Mouse (Mus musculus) G1E (cell line): ENCODE measurements around the gene Myo6. TPM values are rescaled to one million over a fixed set of nuclear protein-coding genes. Genes with fewer than 3 reads are reported as not detected.

Experiments used
- ATAC-seq: 2 replicates; pipeline ENCODE4 v1.8.0; 2016; ENCODE audit warnings: mild to moderate bottlenecking; ENCODE audit not compliant: insufficient number of reproducible peaks, poor library complexity, low FRiP score, severe bottlenecking; ENCODE audit errors: extremely low read depth
- DNase-seq: peaks from one replicate; pipeline ENCODE4 v3.0.0; 2012; ENCODE audit warnings: low spot score
- H3K27me3 ChIP-seq: 2 replicates; pipeline ENCODE4 v1.6.1; 2012; ENCODE audit warnings: mild to moderate bottlenecking, low read length, inconsistent platforms; ENCODE audit not compliant: insufficient read depth
- H3K36me3 ChIP-seq: replicated peaks from 2 replicates; pipeline ENCODE3; 2012; ENCODE audit warnings: mild to moderate bottlenecking, inconsistent platforms
- H3K4me1 ChIP-seq: 2 replicates; pipeline ENCODE4 v1.6.1; 2012; ENCODE audit warnings: low read depth, low read length, inconsistent platforms, mixed read lengths; ENCODE audit not compliant: insufficient read depth
- H3K4me3 ChIP-seq: 2 replicates; pipeline ENCODE4 v1.5.1; 2012; ENCODE audit warnings: low read depth, mild to moderate bottlenecking, inconsistent platforms, low read length, moderate library complexity, mixed read lengths
- H3K9me3 ChIP-seq: replicated peaks from 2 replicates; pipeline ENCODE4 v1.6.1; 2012; ENCODE audit warnings: inconsistent platforms
- CTCF ChIP-seq: IDR thresholded peaks from 2 replicates; pipeline ENCODE4 v1.5.1; 2012; ENCODE audit warnings: low read depth, low read length, inconsistent platforms, mixed read lengths
- GATA1 ChIP-seq: IDR thresholded peaks from 2 replicates; pipeline ENCODE4 v1.6.1; 2012; ENCODE audit warnings: borderline replicate concordance, low read length, inconsistent platforms, mixed read lengths
- GATA2 ChIP-seq: IDR thresholded peaks from 2 replicates; pipeline ENCODE4 v1.6.1; 2012; ENCODE audit warnings: low read depth, low read length, inconsistent platforms, borderline replicate concordance
- POLR2AphosphoS5 ChIP-seq: IDR thresholded peaks from 2 replicates; pipeline ENCODE4 v1.6.1; 2012; ENCODE audit warnings: low read depth, low read length, inconsistent platforms; ENCODE audit not compliant: insufficient replicate concordance
- TAL1 ChIP-seq: conservative IDR thresholded peaks from 2 replicates; pipeline ENCODE4 v1.6.1; 2012; ENCODE audit warnings: low read depth, low read length, inconsistent platforms, mixed read lengths
- polyA plus RNA-seq: library from polyadenylated mRNA; stranded (reverse); fragments of >175 nt; gene quantifications from 2 replicates; pipeline ENCODE4 v1.2.3, GENCODE M21; 2012
- total RNA-seq, 2 experiments: library from RNA; stranded (forward) in 1 of 2; stranded (reverse) in 1 of 2; fragments of 200-1000 nt in 1 of 2; fragments of >200 nt in 1 of 2; fragmentation: Nextera tagmentation in 1 of 2; gene quantifications; 2 replicates each; pipeline ENCODE4 v1.2.3; 2014 to 2017

Myo6 gene
- total and polyA plus RNA-seq, 3 experiments: 8.2 to 17.6 (median 13.5) TPM

DNA sequence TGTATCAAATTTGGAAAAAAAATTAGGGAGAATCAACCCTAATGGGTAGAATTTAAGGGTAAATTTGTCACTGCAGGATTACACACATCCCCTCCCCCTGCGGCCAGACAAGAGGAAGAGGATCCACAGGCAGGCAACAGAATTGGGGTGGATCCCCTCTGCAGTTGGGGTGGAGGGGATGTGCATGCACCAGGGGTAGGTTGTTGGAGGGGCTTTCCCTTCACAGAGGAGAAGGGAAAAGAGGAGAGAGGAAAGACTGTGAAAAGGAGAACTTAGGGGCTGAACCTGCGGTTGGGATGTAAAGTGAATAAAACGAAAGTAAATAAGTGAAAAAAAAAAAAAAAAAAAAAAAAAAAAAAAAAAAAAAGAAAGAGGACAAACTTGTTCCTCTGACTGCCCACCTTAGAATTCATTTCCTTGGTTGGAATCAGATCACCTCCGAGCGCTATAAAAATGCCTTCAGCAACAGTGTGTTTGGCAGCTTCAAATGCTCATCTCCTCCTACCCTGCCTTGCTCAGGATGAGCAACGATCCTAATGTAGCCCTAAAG lies 179.7 kb downstream of the Myo6 start:
- no peak for DNase-seq
- Histone ChIP-seq H3K4me3 (no peak overlapping the region), H3K9me3 (no peaks in the 10 kb centered on the region), H3K27me3 (no peaks in the 10 kb centered on the region), H3K36me3 (no peaks in the 10 kb centered on the region), H3K4me1 (peaks cover 5% of the 10 kb centered on the region)
- ATAC-seq: no peak
- TF ChIP-seq TAL1 (no peak), GATA2 (no peak), GATA1 (no peak), CTCF (no peak), POLR2AphosphoS5 (no peak)

DNA sequence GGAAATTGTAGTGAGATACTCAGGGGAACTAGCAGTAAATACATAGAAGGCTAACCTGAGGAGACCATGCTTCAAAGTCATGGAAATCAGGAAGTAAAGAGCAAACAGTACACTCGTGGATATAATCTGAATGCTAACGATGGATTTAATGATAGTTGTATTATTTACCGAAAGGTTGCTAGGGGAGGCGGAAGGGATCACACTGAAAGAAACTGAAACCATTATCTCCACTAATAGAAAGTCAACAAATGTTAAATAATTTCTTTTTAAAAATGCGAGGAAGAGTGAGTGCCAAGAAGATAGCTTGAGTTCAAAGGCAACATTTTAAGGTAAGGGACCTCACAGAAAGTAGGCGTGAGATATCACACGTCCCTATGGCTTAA lies 186.5 kb downstream of the Myo6 start:
- H3K36me3 ChIP-seq: no peaks in the 10 kb centered on the region
- H3K9me3 ChIP-seq: no peaks in the 10 kb centered on the region
- ATAC-seq: no peak
- H3K4me3 ChIP-seq: no peak overlapping the region
- TF ChIP-seq GATA2 (no peak), GATA1 (no peak), CTCF (no peak), TAL1 (no peak), POLR2AphosphoS5 (no peak)
- no peak for DNase-seq
- no peaks in the 10 kb centered on the region for H3K4me1 ChIP-seq
- peaks cover 3% of the 10 kb centered on the region; the same call in 1 of the 2 replicates for H3K27me3 ChIP-seq

DNA sequence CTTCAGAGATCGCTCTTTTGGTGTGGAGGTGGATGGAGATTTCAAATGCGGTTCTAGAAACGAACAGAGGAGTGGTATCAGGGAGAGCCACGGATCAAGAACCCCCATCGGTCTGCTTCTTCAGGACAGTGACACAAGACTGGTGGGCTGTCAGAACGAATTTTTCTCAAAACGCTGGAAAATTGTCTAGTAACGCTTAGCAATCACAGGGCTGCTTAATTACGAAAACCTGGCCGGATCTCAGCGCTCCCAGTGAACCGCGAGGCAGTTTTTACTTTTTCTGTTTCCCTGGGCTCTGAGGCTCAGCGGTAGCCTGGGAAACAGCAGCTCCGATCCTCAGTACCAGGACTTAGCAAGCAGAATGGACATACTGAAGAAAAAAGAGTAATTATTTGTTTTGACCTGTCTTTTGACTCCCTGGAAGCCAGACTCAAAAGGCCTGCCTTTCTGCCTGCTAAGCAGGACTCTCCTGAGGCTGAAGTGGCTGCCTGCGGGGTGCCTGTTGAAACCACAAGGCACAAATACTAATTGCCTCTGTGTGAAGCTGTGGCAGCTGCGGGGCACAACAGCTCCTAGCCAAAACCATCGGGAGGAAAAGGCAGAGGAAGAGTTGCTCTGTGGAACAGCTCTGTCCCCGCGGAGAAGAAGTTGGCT lies 187.0 kb downstream of the Myo6 start:
- H3K9me3 ChIP-seq: no peaks in the 10 kb centered on the region
- H3K4me1 ChIP-seq: no peaks in the 10 kb centered on the region
- DNase-seq: no peak
- no peak overlapping the region for H3K4me3 ChIP-seq
- no peaks in the 10 kb centered on the region for H3K36me3 ChIP-seq
- H3K27me3 ChIP-seq: peaks cover 3% of the 10 kb centered on the region; the same call in 1 of the 2 replicates
- TF ChIP-seq CTCF (no peak), GATA2 (no peak), GATA1 (no peak), TAL1 (no peak), POLR2AphosphoS5 (no peak)
- ATAC-seq: no peak

DNA sequence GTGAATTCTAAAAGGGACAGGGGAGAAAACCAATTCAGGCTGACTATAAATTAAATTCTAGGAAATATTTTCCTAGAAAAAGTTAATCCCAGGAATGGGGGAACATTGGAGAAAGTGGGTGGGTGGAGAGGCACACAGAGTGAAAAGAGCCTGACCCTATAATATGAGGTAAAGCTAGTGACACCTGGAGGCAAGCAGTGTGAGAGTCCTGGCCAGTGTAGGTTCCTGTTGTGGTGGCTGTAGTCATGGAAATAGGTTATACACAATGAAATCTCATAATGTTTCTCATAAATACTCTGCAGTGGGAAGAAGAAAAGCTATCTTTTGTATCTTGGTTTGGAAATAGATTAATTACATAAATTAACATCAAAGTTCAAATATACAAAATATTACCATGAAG lies 195.2 kb downstream of the Myo6 start:
- H3K4me1 ChIP-seq: no peaks in the 10 kb centered on the region
- no peak overlapping the region for H3K4me3 ChIP-seq
- no peak for TF ChIP-seq GATA2
- TF ChIP-seq TAL1: no peak
- TF ChIP-seq GATA1: no peak
- no peak for TF ChIP-seq POLR2AphosphoS5
- no peak for TF ChIP-seq CTCF
- H3K9me3 ChIP-seq: no peaks in the 10 kb centered on the region
- no peak for ATAC-seq
- DNase-seq: no peak
- H3K36me3 ChIP-seq: no peaks in the 10 kb centered on the region
- H3K27me3 ChIP-seq: 0 out of 2 replicates have a peak, but pooled peaks cover 3% of the 10 kb centered on the region

Other genes starting within 250 kb of the Myo6 start
- gene Filip1, start 152.2 kb upstream of the Myo6 start, total RNA-seq (2014; fragmentation: Nextera tagmentation): 0.24 TPM in 1 of 2 replicates, not detected in the other
- gene Filip1, start 152.2 kb upstream of the Myo6 start, total RNA-seq (2017): 0.11 and 0.12 TPM in 2 replicates
- 0.01 TPM in 1 of 2 replicates, not detected in the other for gene Filip1, start 152.2 kb upstream of the Myo6 start, polyA plus RNA-seq
- gene Senp6, start 98.1 kb upstream of the Myo6 start, total RNA-seq (2014; fragmentation: Nextera tagmentation): 251 and 255 TPM in 2 replicates
- gene Senp6, start 98.1 kb upstream of the Myo6 start, total RNA-seq (2017): 164 and 193 TPM in 2 replicates
- gene Senp6, start 98.1 kb upstream of the Myo6 start, polyA plus RNA-seq: 77.4 and 89.7 TPM in 2 replicates